Mouse (Mus musculus) erythroblast, embryonic 14.5 days (primary cell): Measurements from ENCODE around the gene Nkx6-1.

ENCODE experiments used
- GATA1 ChIP-seq: IDR thresholded peaks from 2 replicates; pipeline ENCODE4 v1.6.1; 2012; ENCODE audit warnings: low read length, inconsistent platforms, mixed read lengths
- TAL1 ChIP-seq: IDR thresholded peaks from 3 replicates; pipeline ENCODE4 v1.6.1; 2012; ENCODE audit warnings: low read length, inconsistent platforms, mixed read lengths

- no peak for TF ChIP-seq GATA1
- no peak for TF ChIP-seq TAL1
These were observed 23.8 kb upstream of the Nkx6-1 start for GRCm38 (mm10) chr5:101688581-101688980.
